Mouse (Mus musculus) lung, postnatal 10 days (tissue): ENCODE results near the gene Krtap29-1.

Experiments
- DNase-seq: peaks from one replicate; pipeline ENCODE4 v3.0.0; 2021

Gene Krtap29-1

GRCm38 (mm10) chr11:99978953-99979352 is at the start of gene Krtap29-1:
Krtap29-1 (minus strand) TSS chr11:99979053.
- DNase-seq, result no peak

DNA sequence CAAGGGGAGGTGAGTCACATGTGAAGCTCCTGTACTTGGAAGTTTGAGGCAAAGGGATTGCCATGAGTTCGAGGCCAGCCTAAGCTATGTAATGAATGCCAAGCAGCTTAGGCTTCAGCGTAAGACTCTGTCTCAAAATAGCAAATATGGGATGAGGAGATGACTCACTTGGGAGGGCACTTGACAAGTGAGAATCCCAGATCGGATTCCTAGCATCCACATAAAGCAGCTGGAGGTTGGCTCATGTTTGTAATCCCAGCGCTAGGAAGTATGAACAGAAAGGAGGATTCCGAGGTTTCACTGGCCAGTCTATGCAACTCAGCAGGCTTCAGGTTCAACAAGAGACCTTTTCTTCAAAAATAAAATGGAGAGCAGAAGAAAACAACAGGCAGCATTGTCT is 42.6 kb upstream of the Krtap29-1 start:
- no peak for DNase-seq

- DNase-seq, result no peak
Observed at GRCm38 (mm10) chr11:100019466-100019865, 40.6 kb upstream of the Krtap29-1 start.

GRCm38 (mm10) chr11:100016112-100016511 is 37.3 kb upstream of the Krtap29-1 start, which contains the start of gene Krt33a:
Krt33a (minus strand) TSS chr11:100016212.
- no peak for DNase-seq

- DNase-seq, result peak; percentile 64
Observed at GRCm38 (mm10) chr11:100013691-100014171, 34.9 kb upstream of the Krtap29-1 start.

GRCm38 (mm10) chr11:100010682-100011081 is 31.8 kb upstream of the Krtap29-1 start:
- DNase-seq, result no peak

DNA sequence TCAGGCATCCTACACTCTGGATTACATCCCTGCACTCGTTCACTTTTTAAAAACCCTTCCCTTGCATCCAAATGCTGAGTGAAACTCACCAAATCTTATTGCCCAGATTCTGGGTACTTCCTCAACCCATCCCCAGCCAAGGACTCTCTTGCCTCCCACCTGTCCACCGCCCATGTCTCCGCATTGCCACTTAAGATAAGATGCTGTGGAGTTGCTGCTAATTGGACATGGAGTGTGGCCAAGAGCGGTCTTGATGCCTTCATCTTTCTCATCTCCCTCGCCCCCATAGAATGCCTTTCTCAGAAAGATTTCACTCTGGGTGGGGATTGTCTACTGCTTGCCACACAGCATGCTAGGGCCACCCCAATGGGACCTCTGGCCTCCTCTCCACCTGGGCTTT is 29.5 kb upstream of the Krtap29-1 start:
- no peak for DNase-seq

GRCm38 (mm10) chr11:100006624-100007023 is 27.8 kb upstream of the Krtap29-1 start:
- DNase-seq, result no peak

- DNase-seq, result no peak
Observed at GRCm38 (mm10) chr11:100005905-100006304, 27.1 kb upstream of the Krtap29-1 start.

DNA sequence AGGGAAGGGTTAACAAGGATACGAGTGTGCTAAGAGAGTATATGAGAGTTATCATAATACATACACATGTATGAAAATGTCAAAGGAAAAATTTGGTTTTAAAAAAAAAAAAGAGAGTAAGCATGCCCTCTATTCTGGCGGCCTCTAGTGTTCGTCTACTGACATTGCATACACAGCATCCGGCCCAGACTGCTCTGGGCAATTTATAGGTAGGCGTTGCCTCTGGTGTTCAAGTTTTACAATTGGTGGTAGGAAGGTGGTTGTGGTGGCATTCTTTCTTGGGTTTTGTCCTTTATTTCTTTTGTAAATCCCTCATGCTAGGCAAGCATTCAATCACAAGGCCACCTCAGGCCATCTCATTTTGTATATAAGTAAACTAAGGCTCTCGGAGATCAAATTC is 26.0 kb upstream of the Krtap29-1 start:
- DNase-seq, result peak; percentile 77

GRCm38 (mm10) chr11:99999091-99999490 is 20.2 kb upstream of the Krtap29-1 start:
- no peak for DNase-seq

- DNase-seq, result no peak
Observed at GRCm38 (mm10) chr11:99994384-99994661, 15.5 kb upstream of the Krtap29-1 start.

GRCm38 (mm10) chr11:99993620-99994383 is 14.9 kb upstream of the Krtap29-1 start, which contains the start of gene Krtap17-1:
Krtap17-1 (minus strand) TSS chr11:99993994.
- DNase-seq, result no peak

GRCm38 (mm10) chr11:99990571-99990970 is 11.7 kb upstream of the Krtap29-1 start:
- DNase-seq, result no peak

DNA sequence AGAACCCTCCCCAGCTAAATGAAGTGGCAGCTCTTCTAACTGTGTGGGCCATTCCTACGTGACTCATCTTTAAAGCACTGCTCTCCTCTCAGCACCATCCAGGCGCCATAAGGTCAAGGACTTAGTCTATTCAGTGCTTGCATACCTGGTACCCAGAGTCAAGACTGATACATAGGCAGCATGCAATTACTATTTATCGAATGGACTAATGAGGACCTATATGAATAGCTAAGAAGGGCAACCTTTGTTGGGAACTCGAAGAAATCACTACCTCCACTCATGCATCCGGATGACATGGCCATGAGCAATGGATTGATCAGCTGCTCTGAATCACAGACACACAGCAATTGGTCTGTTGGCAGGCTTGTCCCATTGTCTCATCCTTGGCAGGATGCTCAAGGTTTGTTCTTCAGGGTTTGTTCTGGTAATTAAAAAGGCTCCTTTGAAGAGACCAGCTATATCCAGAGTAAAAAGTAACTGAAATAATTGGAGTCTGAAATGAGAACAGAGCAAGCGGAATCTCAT is 11.1 kb upstream of the Krtap29-1 start:
- DNase-seq, result no peak

- no peak for DNase-seq
Observed at GRCm38 (mm10) chr11:99988530-99988929, 9.7 kb upstream of the Krtap29-1 start.

- no peak for DNase-seq
Observed at GRCm38 (mm10) chr11:99986180-99986647, 7.4 kb upstream of the Krtap29-1 start, which contains the start of gene Krtap16-1. Krtap16-1 (minus strand) TSS chr11:99986597.

DNA sequence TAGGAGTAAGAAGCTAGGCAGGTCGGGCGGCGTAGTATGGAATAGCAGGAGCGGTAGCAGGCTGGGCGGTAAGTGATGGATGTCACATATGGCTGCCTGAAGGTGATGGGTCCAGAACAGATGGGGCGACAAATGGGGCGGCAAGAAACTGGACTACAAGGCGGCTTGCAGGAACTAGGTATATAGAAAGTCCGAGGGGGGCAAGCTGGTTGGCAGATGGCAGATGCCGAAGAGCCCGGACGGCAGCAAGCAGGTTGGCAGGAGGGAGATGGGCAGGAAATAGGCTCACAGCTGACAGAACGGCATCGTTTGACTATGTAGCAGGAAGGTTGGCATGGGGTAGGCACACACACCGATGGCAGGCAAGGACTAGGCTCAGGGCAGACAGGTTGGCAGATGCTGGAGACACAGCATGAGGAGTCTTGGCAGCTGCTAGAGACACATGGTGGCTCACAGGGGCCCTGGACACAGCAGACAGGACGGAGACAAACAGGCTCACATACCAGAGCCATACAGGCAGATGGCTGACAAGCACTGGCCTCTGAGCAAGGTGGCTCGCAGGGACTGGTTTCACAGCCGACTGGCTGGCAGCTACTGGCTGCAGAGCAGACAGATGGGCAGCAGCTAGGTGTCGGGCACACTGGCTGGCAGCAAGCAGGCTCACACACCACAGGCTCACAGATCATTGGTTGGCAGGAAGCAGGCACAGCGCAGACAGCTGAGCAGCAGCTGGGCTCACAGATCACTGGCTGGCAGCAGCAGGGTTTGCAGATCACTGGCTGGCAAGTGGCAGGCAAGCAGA is 6.6 kb upstream of the Krtap29-1 start:
- no peak for DNase-seq

DNA sequence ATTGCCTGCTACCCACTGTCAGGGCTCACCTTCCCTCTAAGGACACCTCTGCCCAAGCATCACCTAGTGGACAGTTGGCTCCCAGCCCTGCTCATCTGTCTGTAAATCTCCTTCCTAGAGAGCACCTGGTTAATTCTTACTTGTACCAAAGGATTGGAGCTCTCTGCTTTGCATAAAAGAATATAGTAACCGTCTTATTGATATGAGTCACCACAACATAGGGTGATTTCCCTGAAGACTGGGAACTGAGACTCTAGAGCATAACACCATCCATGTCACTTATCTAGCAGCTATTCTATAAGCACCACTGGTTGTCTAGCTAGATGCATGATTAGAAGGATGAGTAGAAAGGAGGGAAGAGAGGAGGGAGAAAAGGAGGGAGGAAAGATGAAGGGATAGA is 4.6 kb upstream of the Krtap29-1 start:
- no peak for DNase-seq

- no peak for DNase-seq
Observed at GRCm38 (mm10) chr11:99982731-99983130, 3.9 kb upstream of the Krtap29-1 start.

- DNase-seq, result no peak
Observed at GRCm38 (mm10) chr11:99965961-99966360, 12.9 kb downstream of the Krtap29-1 start.

- no peak for DNase-seq
Observed at GRCm38 (mm10) chr11:99964213-99964612, 14.6 kb downstream of the Krtap29-1 start.

GRCm38 (mm10) chr11:99948175-99948574 is 30.7 kb downstream of the Krtap29-1 start, which contains the start of gene Krtap9-5:
Krtap9-5 (plus strand) TSS chr11:99948475.
- DNase-seq, result no peak
